Mouse (Mus musculus) ES-E14 (cell line): Measurements from ENCODE around the gene Gabrb3. TPM values are rescaled to one million over a fixed set of nuclear protein-coding genes. Genes with fewer than 3 reads are reported as not detected.

Experiments used
- DNase-seq: peaks from one replicate; pipeline ENCODE4 v3.0.0-alpha.2; 2013; ENCODE audit warnings: low read depth, low spot score
- H3K27ac ChIP-seq: 2 replicates; pipeline ENCODE4 v1.5.1; 2012; ENCODE audit warnings: low read depth, mild to moderate bottlenecking, low read length, moderate library complexity, mixed read lengths; ENCODE audit not compliant: poor library complexity, insufficient read depth, severe bottlenecking
- H3K36me3 ChIP-seq: 2 replicates; pipeline ENCODE4 v1.6.1; 2012; ENCODE audit warnings: mild to moderate bottlenecking, low read length, moderate library complexity, mixed read lengths; ENCODE audit not compliant: control insufficient read depth, poor library complexity, insufficient read depth, severe bottlenecking
- H3K4me1 ChIP-seq, 2 experiments: fragments of 150-350 bp in 1 of 2; sonication (generic) in 1 of 2; 2 replicates each; pipeline ENCODE4 v1.6.1; 2012; ENCODE audit warnings: low read length in 2 of 2, mild to moderate bottlenecking in 1 of 2, mixed read lengths in 1 of 2; ENCODE audit not compliant: control insufficient read depth in 2 of 2, insufficient read depth in 2 of 2, poor library complexity in 1 of 2
- H3K4me3 ChIP-seq, 2 experiments: fragments of 150-350 bp in 1 of 2; sonication (generic) in 1 of 2; 2 replicates each; pipeline ENCODE4 v1.5.1; 2012; ENCODE audit warnings: low read length in 2 of 2, low read depth in 1 of 2, mild to moderate bottlenecking in 1 of 2, mixed read lengths in 1 of 2; ENCODE audit not compliant: insufficient read depth in 1 of 2, poor library complexity in 1 of 2, severe bottlenecking in 1 of 2
- H3K9ac ChIP-seq: 2 replicates; pipeline ENCODE4 v1.6.1; 2012; ENCODE audit warnings: low read depth, mild to moderate bottlenecking, low read length, mixed read lengths; ENCODE audit not compliant: poor library complexity, insufficient read depth, severe bottlenecking
- H3K9me3 ChIP-seq: fragments of 150-350 bp; sonication (generic); 2 replicates; pipeline ENCODE4 v1.6.1; 2012; ENCODE audit warnings: low read depth, mild to moderate bottlenecking, low read length; ENCODE audit not compliant: control insufficient read depth, insufficient read depth
- CHD2 ChIP-seq: IDR thresholded peaks from 2 replicates; pipeline ENCODE4 v1.6.1; 2014; ENCODE audit warnings: mild to moderate bottlenecking, low read depth, low read length, inconsistent platforms
- HCFC1 ChIP-seq: IDR thresholded peaks from 2 replicates; pipeline ENCODE4 v1.6.1; 2012; ENCODE audit warnings: low read length, inconsistent platforms, borderline replicate concordance; ENCODE audit not compliant: insufficient read depth
- MAFK ChIP-seq: IDR thresholded peaks from 2 replicates; pipeline ENCODE4 v1.6.1; 2014; ENCODE audit warnings: mild to moderate bottlenecking, low read depth, low read length, inconsistent platforms; ENCODE audit not compliant: insufficient read depth
- ZC3H11A ChIP-seq: IDR thresholded peaks from 2 replicates; pipeline ENCODE4 v1.6.1; 2012; ENCODE audit warnings: low read depth, mild to moderate bottlenecking, inconsistent platforms, low read length, borderline replicate concordance
- ZNF384 ChIP-seq: IDR thresholded peaks from 2 replicates; pipeline ENCODE4 v1.6.1; 2012; ENCODE audit warnings: low read depth, low read length, inconsistent platforms
- in situ Hi-C, 2 experiments: fragments of 600-800 bp; cut with MboI; formaldehyde crosslinking; loops; one replicate each; pipeline ENCODE4 v1.15.1; 2025; ENCODE audit warnings: low sequenced_read_pairs in 2 of 2, inconsistent platforms in 1 of 2; ENCODE audit not compliant: unreplicated experiment in 2 of 2
- total RNA-seq: library from RNA; depleted of rRNA; stranded (reverse); fragments of 300-350 nt; gene quantifications from 2 replicates; pipeline ENCODE4 v1.2.3, GENCODE M21; 2012

Gene Gabrb3
- total RNA-seq, 1 experiment: 4.9 TPM

DNA sequence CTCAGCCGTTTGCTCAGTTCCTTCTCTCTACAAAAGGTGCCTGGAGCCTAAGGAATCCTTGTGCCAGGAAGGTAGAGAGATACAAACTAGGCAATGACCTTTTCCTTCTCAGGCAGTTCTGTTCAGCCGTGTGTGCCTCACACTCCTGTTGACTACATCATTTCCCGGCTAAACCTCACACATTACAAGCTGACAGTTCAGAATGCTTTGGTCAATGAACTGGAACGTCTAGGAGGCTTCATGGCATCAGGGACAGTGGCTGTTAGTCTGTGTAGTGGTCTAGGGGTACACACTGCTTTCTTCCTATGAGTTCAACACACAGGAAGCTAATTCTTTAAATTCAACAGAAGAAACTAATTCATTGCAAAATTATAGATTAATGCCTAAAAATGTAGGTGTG lies 216.2 kb downstream of the Gabrb3 start:
- TF ChIP-seq MAFK (no peak), HCFC1 (no peak), ZC3H11A (no peak), ZNF384 (no peak), CHD2 (no peak)
- H3K4me1 ChIP-seq: peaks cover 0 to 3% of the 10 kb centered on the region in 2 experiments; a peak in 2 of 4 replicates
- H3K9me3 ChIP-seq: no peaks in the 10 kb centered on the region
- in situ Hi-C loops: no loop called here
- no peak overlapping the region for H3K27ac ChIP-seq
- H3K4me3 ChIP-seq: no peak overlapping the region
- no peak overlapping the region for H3K9ac ChIP-seq
- no peak for DNase-seq
- no peaks in the 10 kb centered on the region for H3K36me3 ChIP-seq

DNA sequence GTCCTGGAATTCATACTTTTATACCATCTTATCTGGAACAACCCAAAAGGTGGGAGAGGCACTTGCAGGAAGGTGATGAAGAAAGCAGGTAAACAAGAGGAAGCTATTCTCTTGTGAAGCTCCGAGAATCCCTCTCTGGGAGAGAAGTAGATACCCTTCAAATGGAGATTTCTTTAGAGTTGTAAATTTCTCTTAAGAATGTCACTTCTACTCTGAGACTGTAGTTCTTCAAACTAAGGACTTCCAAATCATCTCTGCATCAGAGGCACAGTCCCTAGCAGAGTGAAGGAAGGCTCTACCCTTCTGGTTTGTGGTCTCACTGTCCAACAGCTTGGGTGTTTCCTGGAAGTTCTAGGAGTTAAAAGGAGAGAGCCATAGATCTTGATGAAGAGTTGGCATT lies 221.3 kb downstream of the Gabrb3 start:
- Histone ChIP-seq H3K4me1 (peaks cover 0 to 8% of the 10 kb centered on the region in 2 experiments; a peak in 2 of 4 replicates), H3K9ac (no peak overlapping the region), H3K4me3 (no peak overlapping the region), H3K9me3 (no peaks in the 10 kb centered on the region), H3K27ac (no peak overlapping the region), H3K36me3 (no peaks in the 10 kb centered on the region)
- TF ChIP-seq MAFK: no peak
- no peak for TF ChIP-seq ZNF384
- TF ChIP-seq ZC3H11A: no peak
- TF ChIP-seq CHD2: no peak
- TF ChIP-seq HCFC1: no peak
- DNase-seq: peak; percentile 15
- in situ Hi-C loops: no loop called here

DNA sequence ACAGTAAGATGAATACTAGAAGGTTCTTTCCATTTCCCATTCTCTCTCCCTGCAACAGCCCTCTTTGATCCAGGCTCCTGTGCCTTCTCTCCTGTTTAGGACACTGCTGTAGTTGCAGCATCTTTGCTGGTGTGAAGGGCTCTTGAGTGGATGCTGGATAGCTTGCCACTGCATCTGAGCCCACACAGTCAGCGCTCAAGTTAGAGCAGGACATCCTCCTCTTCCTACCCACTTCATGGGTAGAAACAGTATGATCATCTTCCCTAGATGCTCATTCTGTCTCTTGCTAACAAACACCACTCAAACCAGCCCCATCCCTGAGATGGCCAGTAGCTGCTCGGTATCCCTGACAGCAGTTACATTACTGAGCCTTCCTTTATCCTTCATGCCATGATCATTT lies 227.9 kb downstream of the Gabrb3 start:
- no peak overlapping the region for H3K4me3 ChIP-seq
- in situ Hi-C loops: no loop called here
- TF ChIP-seq CHD2 (no peak), MAFK (no peak), HCFC1 (no peak), ZC3H11A (no peak), ZNF384 (no peak)
- no peak for DNase-seq
- H3K27ac ChIP-seq: no peak overlapping the region
- H3K36me3 ChIP-seq: no peaks in the 10 kb centered on the region
- H3K4me1 ChIP-seq: peaks cover 0 to 4% of the 10 kb centered on the region in 2 experiments; a peak in 1 of 4 replicates
- H3K9me3 ChIP-seq: no peaks in the 10 kb centered on the region
- no peak overlapping the region for H3K9ac ChIP-seq

DNA sequence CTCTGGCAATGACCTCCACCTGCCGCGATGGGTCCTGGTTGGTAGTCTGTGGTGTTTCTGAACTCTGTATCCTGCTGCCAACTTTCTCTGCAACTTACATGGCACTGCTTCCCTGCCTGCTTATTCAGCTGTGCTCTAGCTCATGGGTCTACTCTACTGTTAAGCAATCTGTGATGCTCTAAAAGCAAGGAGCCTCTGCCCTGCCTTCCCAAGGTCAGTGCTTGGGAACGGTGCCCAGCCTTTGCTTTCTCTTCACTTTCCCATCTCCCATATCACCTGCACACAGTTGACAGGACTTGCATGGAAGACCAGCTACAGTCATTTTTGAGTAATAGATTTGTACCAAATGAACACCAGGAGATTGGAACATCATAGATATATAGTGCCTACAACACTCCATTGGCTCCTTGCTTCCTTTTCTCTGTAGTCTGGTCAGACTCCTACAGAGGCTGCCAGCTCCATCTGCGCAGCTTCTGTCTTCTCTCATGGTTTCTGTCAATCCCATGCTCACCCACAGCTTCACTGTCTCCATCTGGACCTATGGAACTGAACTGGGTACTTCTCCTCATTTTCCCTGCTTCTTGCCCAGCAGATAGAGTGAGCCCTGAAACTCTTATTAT lies 228.8 kb downstream of the Gabrb3 start:
- no peak for DNase-seq
- H3K4me1 ChIP-seq: no peaks in the 10 kb centered on the region
- H3K27ac ChIP-seq: no peak overlapping the region
- no peaks in the 10 kb centered on the region for H3K9me3 ChIP-seq
- in situ Hi-C loops: no loop called here
- H3K4me3 ChIP-seq: no peak overlapping the region
- TF ChIP-seq HCFC1 (no peak), ZC3H11A (no peak), CHD2 (no peak)
- H3K36me3 ChIP-seq: no peaks in the 10 kb centered on the region
- H3K9ac ChIP-seq: no peak overlapping the region

DNA sequence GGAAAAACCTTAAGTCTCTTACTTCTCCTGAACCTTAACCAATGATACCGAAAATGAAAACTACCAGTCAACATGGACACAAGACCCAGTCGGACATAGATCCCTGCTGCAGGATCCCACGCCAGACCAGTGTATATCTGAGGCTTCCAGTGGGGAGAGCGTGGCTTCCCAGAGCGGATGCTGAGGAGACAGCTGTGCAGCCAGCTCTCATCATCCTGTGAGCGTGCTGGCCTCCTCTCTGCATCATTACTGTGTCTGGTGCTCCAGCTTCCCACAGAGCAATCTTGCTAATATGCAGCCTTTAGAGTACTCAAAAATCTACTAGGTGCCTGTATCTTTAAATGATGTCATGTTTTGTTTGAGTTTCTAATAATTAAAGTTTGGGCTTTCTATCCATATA lies 257.9 kb downstream of the Gabrb3 start:
- in situ Hi-C loops: no loop called here
- Histone ChIP-seq H3K4me1 (no peaks in the 10 kb centered on the region), H3K9ac (no peak overlapping the region), H3K36me3 (no peaks in the 10 kb centered on the region), H3K4me3 (no peak overlapping the region), H3K9me3 (no peaks in the 10 kb centered on the region), H3K27ac (no peak overlapping the region)
- TF ChIP-seq CHD2: no peak
- TF ChIP-seq HCFC1: no peak
- TF ChIP-seq MAFK: no peak
- no peak for TF ChIP-seq ZNF384
- no peak for TF ChIP-seq ZC3H11A
- no peak for DNase-seq
